Mouse (Mus musculus): ENCODE measurements around the gene Psg19. TPM values are rescaled to one million over a fixed set of nuclear protein-coding genes. Genes with fewer than 3 reads are reported as not detected.

Gene Psg19
- not detected for total RNA-seq (2023)

DNA sequence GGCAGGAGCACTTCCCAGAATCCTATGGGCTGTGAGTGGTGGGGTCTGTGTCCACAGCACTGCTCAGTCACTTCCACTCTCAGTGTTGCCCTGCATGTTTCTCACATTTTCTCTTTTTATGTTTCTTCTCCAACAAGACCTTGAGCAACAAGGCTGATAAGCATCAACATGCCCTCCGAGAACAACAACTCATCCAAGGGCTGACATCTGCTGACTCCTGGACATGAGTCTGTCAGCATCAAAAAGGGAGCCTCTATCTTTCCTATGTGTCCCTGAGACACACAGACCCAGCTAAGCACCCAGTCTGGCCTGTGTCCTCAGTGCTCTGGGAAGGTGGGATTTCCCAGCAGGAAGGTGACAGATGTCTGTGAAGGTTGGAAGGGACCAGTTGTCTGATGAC lies at the start of gene Psg19:
Gene Psg19, minus strand, starts transcription at position 101 of the 400 bp plus-strand sequence.

DNA sequence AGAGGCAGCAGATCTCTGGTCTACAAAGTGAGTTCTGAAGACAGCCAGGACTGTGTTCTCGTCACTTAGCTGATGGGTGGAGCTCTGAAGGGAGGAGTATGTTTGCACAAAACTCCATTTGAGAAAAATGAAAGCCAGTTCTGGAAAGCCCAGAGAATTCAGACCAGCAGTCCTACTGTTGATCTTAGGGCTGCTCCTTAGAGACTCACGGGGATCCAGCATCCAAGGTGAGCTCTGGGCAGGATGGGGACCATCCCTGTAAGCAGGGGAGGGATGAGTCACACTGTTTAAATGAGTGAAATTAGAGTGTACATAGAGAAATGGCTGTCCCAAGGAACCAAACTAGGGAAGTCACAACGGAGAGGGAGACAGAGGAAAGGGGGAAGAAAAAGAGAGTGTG lies 41.5 kb upstream of the Psg19 start, which contains the start of gene Mill2:
Gene Mill2, plus strand, starts transcription at position 102 of the 400 bp plus-strand sequence.

DNA sequence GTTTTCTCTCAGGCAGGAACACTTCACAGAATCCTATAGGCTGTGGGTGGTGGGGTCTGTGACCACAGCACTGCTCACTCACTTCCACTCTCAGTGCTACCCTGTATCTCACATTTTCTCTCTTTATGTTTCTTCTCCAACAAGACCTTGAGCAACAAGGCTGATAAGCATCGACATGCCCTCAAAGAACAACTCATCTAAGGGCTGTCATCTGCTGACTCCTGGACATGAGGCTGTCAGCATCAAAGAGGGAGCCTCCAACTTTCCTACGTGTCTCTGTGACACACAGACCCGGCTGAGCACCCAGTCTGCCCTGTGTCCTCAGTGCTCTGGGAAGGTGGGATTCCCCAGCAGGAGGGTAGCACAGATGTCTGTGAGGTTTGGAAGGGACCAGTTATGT lies 23.2 kb upstream of the Psg19 start, which contains the start of gene Psg17:
Gene Psg17, minus strand, starts transcription at position 101 of the 400 bp plus-strand sequence.

Other genes with a start within 250 kb of the Psg19 start
- not detected for gene Psg27, start 231.2 kb downstream of the Psg19 start, total RNA-seq (2023)
- gene Psg23, start 182.0 kb downstream of the Psg19 start, total RNA-seq (2023): 0.35 TPM
- not detected for gene Psg21, start 141.8 kb downstream of the Psg19 start, total RNA-seq (2023)
- not detected for gene Psg20, start 112.3 kb downstream of the Psg19 start, total RNA-seq (2023)
- not detected for gene Psg22, start 80.4 kb downstream of the Psg19 start, total RNA-seq (2023)
- gene Psg17, start 23.1 kb upstream of the Psg19 start, total RNA-seq (2023): not detected
- 0.21 TPM for gene Mill2, start 41.4 kb upstream of the Psg19 start, total RNA-seq (2023)
- 14.8 TPM for gene Pglyrp1, start 72.8 kb upstream of the Psg19 start, total RNA-seq (2023)
- gene Ccdc61, start 111.9 kb upstream of the Psg19 start, total RNA-seq (2023): 24.9 TPM
- not detected for gene Nova2, start 127.4 kb upstream of the Psg19 start, total RNA-seq (2023)
- gene Nanos2, start 188.9 kb upstream of the Psg19 start, total RNA-seq (2023): not detected
- gene Mypop, start 192.7 kb upstream of the Psg19 start, total RNA-seq (2023): 1.2 TPM
- 30.5 TPM for gene Irf2bp1, start 205.5 kb upstream of the Psg19 start, total RNA-seq (2023)
- gene Foxa3, start 225.0 kb upstream of the Psg19 start, total RNA-seq (2023): not detected
- 102 TPM for gene Sympk, start 225.9 kb upstream of the Psg19 start, total RNA-seq (2023)